Mouse (Mus musculus) bone marrow, adult 2 months (tissue): ENCODE measurements at regions not wholly inside any gene's neighbourhood (a gene's known extent, or its start where the extent isn't known, plus 50 kb on each side); places are given as distances from the start of the nearest gene placed in this dataset.

Experiments used
- CTCF ChIP-seq: fragments of 200-500 bp; IDR thresholded peaks from 2 replicates; pipeline ENCODE4 v1.5.1; 2011; ENCODE audit warnings: low read length, control low read depth; ENCODE audit not compliant: control insufficient read depth, insufficient read depth
- POLR2A ChIP-seq: fragments of 200-500 bp; IDR thresholded peaks from 2 replicates; pipeline ENCODE4 v1.6.1; 2011; ENCODE audit warnings: low read depth, mild to moderate bottlenecking, control low read depth, low read length, borderline replicate concordance; ENCODE audit not compliant: control insufficient read depth

GRCm38 (mm10) chr16:93516793-93517192 is 87.1 kb downstream of the Setd4 start:
- TF ChIP-seq POLR2A (no peak), CTCF (no peak)
